Mouse (Mus musculus) brain, embryonic 14.5 days (tissue): ENCODE measurements around the gene Apip. TPM values are rescaled to one million over a fixed set of nuclear protein-coding genes. Genes with fewer than 3 reads are reported as not detected.
A peak's percentile ranks its signal among the peaks of the same experiment; 100 is the strongest.

Source experiments
- DNase-seq: peaks from one replicate; pipeline ENCODE4 v3.0.0-alpha.2; 2011; ENCODE audit warnings: low read depth
- CTCF ChIP-seq: fragments of 200-500 bp; IDR thresholded peaks from 2 replicates; pipeline ENCODE4 v1.5.1; 2012; ENCODE audit warnings: inconsistent platforms, mild to moderate bottlenecking, moderate library complexity, borderline replicate concordance; ENCODE audit not compliant: insufficient read depth, insufficient read length; ENCODE audit errors: extremely low read depth
- POLR2A ChIP-seq: fragments of 200-500 bp; IDR thresholded peaks from 2 replicates; pipeline ENCODE4 v1.6.1; 2012; ENCODE audit warnings: mild to moderate bottlenecking, inconsistent platforms, borderline replicate concordance; ENCODE audit not compliant: poor library complexity, insufficient read depth, insufficient read length, severe bottlenecking; ENCODE audit errors: extremely low read depth
- polyA plus RNA-seq: library from polyadenylated mRNA; depleted of rRNA; stranded (reverse); fragments of >200 nt; gene quantifications from 2 replicates; pipeline ENCODE4 v1.2.3, GENCODE M21; 2012; rRNA removed

Apip gene
- polyA plus RNA-seq, 1 experiment, result 29.2 TPM

DNA sequence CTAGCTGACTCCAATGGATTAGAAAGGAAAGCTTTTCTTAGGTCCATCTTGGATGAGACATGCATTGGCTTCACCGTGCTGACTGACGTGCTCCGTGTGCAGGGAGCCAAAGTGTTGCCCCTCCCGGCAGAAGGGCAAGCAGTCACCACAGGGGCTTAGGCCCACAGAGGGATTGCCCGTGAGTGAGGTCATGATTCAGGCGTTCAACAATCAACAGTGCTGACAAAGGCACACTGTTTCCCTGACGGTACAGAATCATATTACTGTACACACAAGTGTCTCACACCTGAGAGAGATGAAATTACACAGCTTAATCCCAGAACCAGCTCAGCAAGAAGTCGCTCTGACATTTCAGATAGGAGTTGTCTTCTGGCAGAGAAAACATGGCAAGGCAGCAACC, 38.2 kb downstream of the Apip start:
- DNase-seq, result no peak
- TF ChIP-seq CTCF (no peak), POLR2A (no peak)

DNA sequence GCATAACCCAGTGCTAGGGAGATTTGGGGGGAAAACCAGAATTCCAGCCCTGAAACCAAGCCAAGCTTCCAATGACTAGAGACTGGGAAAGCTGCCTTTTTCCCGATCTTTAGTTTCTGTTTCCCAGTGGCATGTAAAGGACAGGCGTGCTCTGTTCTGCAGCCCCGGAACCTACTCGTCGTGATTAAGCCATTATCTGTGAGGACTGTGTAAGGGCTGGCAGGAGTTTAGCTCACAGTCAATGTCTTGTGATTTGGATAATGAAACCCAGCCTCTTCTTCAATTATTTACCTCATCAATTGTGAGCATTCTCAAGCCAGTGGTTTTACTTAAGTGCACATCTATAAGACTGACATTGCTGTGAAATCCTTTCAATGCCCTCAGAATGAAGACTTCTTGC, 43.7 kb downstream of the Apip start:
- no peak for TF ChIP-seq CTCF
- TF ChIP-seq POLR2A, result no peak
- peak; percentile 31 for DNase-seq

DNA sequence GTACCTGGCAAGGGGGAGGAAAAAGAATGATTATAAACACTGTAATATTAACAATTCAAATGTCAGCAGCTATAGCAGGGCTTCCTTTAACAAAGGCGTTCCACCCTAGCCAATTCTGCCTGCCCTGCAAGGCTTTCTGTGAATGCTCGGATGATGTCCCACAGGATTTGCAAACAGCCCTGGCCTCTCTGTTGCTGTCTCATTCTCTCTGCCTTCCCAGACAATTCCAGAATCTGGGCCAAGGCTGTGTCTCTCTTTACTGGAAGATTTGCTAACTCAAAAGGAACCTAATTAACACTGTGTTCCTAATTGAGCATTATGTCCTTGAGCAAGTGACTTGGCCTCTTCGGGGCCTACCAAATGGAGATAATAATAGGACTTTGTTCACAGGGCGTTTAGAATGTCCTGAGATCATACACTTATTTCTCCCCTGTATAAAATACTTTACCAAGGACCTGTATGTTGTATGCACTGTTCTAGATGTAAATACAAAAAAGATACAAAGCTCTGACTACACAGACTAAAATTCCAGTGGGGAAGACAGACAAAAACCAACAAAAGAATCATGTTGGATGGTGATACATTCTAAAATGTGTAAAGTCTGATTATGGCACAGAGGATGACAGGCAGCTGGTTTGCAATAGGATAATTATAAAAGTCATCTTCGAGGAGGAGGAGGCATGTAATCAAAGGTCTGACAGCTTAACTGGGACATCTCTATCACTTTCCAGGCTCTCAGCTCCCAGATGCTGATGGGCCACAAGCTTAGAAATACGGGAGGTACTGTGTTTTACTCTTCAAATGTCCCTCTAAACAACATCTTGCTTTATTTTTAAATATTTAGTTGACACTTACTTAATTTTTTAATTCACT, 45.1 kb downstream of the Apip start:
- DNase-seq, result peak; percentile 78
- TF ChIP-seq POLR2A, result no peak
- TF ChIP-seq CTCF, result no peak

DNA sequence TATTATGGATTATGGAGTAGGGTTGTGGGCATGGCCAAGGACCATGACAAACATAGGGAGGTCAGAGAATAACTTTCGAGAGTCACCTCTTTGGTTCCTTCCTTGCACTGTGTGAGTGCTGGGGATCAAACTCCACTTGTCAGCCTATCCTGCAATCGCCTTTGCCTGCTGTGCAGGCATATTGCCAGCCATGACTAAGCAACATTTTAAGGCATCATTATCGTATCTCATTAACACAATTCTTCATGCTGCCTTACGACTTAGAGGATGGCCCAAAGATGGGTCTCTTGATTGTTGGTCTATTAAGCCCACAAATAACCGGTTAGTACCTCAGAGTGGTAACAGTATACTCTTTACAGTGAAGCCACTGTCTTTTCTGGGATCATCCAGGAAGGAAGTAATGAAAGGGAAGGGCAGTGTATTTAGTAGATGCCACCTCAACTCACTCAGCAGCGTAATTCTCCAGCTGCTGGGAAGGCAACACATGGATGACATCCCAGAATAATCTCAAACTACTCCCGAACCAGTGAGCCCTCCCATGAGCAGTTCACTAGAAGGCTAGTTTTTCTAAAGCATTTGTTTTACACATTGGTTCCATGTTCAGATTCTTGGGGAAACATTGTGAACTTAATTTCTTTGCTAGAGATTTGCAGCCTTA, 45.9 kb downstream of the Apip start:
- DNase-seq, result peak; percentile 59
- no peak for TF ChIP-seq CTCF
- TF ChIP-seq POLR2A, result no peak

DNA sequence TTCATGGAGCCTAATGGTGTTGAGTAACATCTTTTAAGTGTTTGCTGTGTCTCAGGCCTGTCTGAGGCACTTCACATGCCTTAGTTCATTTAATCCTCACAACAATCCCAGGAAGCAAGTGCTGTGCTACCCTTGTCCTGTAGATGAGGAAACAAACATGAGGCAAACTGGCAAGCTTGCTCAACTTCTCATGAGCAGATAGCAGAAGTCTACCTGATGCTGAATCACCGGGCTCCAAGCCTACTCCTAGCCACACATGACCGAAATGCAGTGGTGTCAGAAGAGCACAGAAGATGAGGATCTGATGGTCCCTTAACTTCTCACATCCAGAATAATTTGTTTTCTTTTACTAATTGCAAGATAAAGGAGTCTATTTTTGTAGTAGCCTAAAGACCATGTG, 56.2 kb downstream of the Apip start:
- TF ChIP-seq POLR2A (no peak), CTCF (no peak)
- no peak for DNase-seq

DNA sequence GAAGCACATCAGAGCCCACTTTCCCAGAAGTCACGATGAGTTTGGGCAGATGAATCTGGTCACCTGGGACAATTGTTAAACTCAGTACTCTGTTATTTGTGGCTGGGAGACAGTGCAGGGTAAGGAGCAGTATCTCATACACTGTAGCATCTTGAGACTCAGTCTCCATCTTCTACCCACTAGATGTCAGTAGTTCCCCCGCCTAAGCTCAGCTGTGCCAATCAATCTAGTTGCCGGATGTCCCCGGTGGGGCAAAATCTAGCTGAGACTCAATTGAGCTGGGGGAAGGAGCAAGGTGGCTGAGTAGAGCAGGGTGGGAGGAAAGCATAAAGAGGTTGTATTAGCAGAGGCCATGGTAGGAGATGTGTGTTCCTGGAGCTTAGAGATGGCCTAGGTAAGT, 57.7 kb downstream of the Apip start:
- DNase-seq, result peak; percentile 48
- TF ChIP-seq POLR2A, result no peak
- no peak; the same call in 1 of the 2 replicates for TF ChIP-seq CTCF

DNA sequence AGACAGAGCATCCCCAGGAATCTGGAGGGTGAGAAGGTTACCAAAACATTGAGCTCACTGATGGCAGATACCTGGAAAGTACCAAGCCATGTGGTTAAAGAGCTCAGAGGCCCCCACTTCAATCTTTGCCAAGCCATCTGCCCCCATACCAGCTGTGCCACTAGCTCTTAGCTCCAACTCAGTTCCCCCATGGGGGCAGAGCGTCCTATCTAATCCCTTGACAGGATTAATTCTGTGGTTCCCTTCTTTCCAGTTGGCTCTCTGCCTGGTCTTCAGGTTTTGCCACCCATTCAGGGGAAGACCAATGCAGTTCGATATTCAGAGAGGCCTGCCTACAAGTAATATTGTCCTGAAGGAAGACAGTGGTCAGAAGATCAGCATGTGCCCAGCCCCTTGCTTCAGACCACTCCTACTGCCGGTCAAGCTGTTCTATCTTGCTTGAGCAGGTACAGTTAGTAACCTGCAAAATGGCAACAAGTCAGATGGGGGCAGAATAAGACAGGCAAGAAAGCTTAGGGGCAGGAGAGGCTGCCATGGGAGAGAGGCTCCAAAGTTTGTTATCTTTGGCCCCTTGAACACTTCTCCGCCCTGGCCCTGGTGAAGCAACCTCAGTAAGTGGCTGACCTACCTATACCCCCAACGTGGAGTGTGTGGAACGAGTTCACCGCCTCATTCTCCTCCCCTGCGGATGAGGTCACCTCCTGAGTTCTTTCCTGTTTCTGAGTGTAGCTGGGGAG, 65.2 kb downstream of the Apip start:
- peak; percentile 39 for DNase-seq
- TF ChIP-seq POLR2A (no peak), CTCF (no peak)

Other genes with a start within 250 kb of the Apip start
- gene Cd44, start 172.0 kb upstream of the Apip start, polyA plus RNA-seq, result 2.8 and 4.1 TPM in 2 replicates
- 46.9 and 47.6 TPM in 2 replicates for gene Pdhx, start 162 bp upstream of the Apip start, polyA plus RNA-seq
- gene Ehf, start 229.6 kb downstream of the Apip start, polyA plus RNA-seq, result 0.08 and 0.10 TPM in 2 replicates